Mouse (Mus musculus) retina, postnatal 7 days (tissue): ENCODE data around the gene Dlgap3.

Experiments used
- DNase-seq: peaks from one replicate; pipeline ENCODE4 v3.0.0-alpha.2; 2012; ENCODE audit warnings: low read depth, low spot score

The Dlgap3 gene

DNA sequence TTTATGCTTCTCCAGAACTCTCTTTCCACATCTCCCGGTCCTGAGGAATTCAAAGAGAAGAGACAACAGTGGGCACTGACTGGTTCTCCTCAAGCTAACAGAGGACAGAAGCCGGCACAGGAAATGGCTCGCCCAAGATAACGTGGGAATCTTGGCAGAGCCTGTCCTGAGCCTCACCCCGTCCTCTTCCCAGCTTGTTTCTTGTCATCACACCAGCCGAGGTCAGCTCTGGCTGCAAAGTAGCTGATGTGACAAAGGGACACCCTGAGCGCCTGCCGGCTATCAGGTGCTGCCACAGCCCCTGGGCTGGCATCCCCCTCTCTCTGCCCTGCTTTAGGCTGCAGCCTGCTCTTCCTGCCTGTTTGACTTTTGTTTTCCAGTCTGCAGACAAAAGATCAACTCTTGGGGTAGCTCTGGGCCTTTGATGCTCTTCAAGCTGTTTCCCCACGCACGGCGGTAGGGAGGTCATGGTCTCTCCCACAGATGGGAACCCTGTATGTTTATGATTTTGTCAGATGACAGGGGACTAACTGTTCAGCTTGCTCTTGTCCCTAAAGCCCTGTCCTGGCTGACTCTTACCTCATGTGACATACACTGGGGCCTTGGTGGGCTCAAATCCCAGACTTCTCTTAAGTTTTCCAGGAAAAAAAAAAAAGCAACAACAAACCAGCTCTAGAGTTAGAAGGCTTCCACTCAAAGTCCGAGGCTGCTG, 89.3 kb downstream of the Dlgap3 start:
- no peak for DNase-seq

DNA sequence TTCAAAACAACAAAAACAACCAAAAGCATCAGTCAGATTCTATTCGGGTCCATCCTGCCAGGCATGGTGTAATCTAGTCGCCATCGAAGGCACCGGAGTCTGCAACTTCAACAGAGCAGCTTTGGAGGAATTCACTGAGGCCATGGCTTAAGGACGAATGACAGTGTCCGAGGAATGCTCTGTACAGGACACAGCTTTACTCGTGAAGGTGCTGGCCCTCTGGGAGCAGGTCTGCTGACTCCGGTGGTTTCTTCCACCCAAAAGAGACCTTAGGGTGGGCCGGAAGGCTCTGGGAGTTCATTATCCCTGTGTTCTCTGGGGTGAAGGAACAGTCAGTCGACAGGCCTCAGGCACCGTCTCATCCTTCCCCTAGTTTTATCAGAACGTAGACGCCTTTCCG, 92.6 kb downstream of the Dlgap3 start:
- no peak for DNase-seq

DNA sequence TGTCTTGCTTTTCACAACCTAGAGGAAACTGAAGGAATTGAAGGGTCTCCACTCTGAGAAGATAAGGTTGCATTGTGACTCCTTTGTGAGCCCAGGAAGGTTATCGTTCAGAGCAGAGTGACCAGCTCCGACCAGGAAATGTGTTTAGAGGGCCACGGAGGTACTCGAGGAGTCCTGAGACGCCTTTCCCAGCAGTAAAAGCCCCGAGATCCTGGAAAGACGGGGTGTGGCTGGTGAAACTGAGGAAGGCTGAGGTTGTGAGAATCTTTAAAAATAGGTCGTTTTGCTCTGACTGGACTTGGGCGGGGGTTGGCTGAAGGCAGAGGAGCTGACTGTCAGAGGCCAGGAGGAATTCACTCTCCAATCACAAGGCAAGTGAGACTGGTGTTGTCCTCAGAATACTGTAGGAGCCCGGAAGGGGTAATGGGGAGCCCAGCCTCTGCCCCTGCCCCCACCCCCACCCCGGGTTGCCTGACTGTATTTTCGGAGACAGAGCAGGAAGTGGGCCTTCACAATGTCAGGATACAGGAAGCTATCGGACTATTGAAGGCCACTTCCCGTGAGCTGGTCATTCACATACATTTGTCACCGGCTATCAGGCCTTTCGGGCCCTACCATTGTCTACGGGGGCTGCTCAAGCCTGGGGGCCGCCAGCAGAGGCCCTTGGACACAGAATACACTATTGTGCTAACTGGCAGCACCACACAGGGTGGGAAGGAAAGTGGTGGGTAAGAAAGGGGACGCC, 94.6 kb downstream of the Dlgap3 start:
- DNase-seq: no peak

DNA sequence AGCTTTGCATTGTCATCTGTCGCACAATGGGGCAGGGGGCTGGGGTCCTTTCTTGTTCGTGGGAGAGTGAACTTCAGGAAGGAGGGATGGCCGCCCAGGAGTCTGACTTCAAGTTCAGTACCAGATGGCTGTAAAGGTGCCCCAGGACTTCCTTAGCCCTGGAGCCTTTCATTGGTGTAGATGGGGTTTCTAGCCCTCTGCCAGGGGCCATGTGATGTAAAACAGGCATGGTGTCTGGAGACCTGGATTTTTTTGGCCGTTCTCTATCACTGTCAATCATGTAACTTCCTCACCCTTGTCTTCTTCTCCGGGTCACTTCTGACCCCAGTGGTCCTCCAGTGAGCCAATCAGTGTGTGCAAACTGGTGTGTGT, 95.2 kb downstream of the Dlgap3 start:
- DNase-seq: no peak

DNA sequence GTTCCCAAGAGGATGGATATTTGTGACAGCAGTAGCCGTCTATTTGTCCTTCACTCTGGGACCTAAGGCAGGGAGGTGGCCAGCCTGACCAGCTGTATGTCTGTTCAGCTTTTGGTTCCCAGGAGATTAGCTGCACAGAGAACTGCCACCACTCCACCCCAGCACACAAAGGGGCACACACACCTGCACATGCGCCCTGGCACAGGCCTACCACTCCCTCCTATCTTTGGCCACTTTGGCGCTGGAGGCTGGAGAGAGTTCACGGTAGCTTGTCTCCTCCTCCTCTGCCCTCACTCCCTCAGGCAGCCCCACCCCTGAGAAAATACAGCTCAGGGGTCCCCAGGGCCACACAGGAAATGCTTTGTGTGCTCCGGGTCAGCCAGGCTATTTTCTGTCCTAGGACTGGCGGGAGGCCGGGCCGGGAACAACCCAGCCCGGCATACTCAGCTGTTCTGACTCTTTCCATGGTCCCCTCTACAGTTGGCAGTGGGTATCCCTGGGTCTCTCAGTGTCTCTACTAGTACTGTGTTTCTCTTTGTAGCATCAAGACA, 109.5 kb downstream of the Dlgap3 start:
- DNase-seq: no peak

DNA sequence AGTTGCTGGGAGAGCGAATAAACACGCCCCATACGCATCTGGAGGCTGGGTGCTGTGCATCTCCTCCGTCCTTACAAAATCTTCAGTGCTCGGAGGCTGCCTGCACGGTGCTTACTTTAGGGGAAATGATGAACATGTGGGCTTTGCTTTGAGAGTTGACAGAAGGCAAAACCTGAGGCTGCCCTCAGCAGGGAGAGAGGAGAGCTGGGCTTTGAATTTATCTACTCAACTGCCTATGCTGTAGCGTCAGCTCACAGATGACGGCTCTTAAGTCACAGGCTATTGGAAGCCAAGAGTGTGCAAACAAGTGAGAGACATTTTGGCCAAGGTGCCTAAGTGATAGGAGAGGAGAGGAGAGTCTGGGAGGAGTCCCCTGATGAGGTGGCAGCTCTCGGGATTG, 110.2 kb downstream of the Dlgap3 start:
- DNase-seq: no peak
